Mouse (Mus musculus) spleen, postnatal 36 days (tissue): Measurements from ENCODE around the gene Cdc42se1.
"Not testable (repeated sequence)": the region's sequence is repeated elsewhere in the genome, so short reads cannot be mapped to it uniquely, and the experiment has no call there.

Experiments used
- DNase-seq, 2 experiments: peaks; one replicate each; pipeline ENCODE4 v3.0.0; 2022; ENCODE audit warnings: low spot score in 2 of 2, mixed read lengths in 1 of 2

Gene Cdc42se1

DNA sequence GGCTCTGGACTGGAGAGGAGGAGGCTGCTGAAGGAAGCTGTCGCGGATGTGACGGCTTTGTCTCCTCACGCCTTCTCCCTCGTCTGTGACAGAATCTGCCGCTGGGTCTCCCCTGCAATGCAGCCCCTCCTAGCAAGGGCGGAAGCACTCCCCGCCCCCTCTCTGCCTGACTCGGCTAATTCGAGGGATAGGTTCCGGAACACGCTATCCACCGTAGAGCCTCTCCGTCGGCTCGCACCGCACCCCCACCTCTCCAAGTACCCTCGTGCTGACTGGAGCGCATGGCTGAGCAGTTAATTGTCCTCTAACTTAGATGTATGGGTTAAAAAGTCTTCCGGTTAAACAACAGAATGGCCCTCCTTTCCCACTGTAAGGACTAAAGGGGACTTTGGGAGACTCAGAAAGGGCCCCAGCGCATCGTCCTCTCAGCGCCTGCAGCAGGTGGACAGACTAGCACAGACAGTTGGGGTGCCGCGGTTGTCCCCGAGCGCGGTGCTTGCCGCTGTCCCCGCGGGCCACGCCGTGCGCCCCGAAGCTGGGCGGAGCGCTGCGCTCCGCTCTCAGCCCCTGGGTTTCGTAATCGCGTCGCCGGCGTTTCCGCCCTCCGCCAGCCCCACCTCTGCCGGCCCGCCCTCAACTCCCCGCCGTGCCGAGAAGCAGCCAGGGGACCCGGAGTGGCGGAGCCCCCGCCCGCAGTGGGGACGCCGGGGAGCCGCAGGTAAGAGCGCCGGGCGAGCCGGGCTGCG lies at the start of gene Cdc42se1:
Gene Cdc42se1, plus strand, starts transcription at position 585 of the 746 bp plus-strand sequence.
- peak; percentile 90 to 92 for DNase-seq

DNA sequence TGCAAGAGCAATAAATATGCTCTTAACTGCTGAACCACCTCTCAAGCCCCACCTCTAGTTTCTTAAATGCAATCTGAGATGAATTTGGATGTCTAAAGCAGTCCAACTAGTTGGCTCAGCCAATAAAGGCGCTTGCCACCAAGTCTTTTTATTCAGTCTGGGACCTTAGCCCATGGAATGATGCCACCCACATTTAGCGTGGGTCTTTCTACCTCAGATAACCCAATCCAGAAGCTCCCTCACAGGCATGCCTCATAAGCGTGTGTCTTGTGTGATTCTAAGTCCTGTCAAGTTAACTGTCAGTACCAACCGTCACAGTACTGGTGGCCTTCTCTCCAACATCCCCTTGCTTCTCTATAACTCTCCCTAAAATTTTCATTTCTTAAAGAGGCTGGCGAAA lies 49.6 kb upstream of the Cdc42se1 start:
- DNase-seq, result no peak

DNA sequence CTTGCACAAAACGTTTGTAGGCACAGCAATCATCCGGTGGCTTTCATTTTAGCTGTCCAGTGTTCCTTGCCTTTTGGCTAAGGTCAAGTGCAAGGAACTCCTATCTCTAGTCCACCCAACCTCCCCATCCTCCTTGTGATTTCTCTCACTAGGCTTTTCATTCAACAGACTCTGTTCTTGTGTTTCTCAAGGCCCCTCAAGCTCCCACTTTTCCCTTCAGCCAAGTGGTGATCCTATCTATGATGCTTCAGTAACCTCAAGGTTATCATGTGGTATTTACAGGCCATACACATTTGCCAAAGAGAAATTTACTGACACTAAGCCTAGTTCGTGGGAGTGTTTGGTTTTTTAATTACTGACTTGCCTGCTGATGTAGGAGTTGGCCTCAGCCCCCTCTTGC lies 48.6 kb upstream of the Cdc42se1 start:
- DNase-seq, result no peak

DNA sequence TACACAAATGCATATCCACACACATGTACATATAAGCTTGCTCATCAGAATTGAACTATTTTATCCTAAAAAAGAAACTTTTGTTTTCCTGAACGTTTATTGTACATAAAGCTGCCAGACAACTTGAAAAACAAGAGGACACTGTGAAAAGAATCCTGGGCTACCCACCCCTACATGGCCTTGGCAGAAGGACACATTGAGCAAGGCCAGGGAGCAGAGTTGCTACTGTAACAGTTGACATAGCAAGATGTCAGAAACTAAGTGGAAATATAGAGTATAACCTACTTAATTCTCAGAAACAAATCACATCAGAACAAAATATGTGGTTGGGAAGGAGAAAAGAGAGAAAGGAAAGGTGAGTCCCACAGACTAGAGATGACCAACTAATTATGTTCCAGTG lies 46.7 kb upstream of the Cdc42se1 start:
- DNase-seq, result no peak

DNA sequence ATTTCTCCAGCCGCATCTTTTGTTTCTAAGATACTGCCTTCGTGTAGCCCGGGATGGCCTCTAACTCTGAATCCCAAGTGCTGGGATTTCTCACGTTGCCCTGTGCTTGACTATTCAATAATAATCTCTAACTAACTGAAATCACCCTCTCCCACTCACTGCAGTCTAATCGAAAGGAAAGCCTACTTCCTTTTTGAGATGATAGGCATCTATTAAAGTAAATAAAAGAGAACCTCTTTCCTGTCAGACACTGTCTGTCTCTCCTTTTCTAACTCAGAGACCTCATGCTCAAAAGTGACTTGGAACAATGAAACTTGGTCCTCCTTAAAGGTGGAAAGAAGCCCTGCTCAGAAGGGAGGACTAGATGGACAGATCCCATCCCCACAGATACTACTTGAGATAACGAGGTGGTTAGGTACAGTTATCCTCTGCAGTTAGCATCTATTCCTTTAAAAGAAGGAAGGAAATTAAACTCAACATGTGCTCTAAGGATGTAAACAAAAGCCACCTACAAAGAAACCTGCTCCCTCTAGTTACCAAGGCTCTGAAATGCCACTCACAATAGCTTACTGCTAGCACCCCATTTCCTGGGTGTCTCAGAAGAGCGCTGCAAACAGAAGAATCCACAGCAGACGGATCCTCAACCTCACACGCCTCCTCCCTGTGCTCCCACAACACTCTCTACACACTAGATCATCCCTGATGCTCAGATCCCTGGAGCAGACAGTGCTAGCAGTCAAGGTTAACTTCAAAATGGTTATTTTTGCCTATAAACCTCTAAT lies 43.5 kb upstream of the Cdc42se1 start:
- DNase-seq, result no peak

DNA sequence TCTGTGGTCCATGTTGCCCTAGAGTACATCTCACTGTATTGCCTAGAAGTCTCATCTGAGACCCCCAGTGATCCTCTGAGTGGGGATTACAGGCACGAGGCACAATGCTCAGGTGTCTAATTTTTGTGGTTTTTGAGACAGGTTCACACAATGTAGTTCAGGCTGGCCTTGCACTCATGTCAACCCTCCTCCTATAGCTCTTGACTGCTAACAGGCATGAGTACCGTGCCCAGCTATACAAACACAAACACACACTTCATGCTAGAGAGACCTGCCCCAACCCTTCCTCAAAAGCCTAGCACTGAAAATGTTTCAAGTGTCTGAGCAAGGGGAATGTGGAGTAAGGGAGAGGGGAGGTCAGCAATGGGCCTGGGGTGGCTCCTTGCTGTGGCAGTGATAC lies 42.4 kb upstream of the Cdc42se1 start:
- DNase-seq, result no peak

DNA sequence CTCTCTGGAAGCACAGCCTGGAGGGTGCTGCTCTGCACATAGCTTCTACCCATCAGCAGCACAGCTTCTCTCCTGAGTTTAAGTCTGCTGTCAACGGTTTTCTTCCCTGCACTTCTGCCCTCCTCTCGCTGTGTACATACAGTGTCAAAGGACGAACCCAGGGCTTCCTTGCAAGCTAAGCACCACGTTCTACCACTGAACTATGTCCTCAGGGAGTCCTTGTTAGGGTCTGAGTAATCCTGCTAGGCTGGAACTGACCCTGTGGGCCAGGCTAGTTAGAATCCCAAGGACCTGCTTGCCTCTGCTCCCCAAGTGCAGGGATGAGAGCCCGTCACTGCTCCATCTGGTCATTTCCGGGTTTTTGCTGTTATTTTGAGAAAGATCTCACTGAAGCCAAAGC lies 41.6 kb upstream of the Cdc42se1 start:
- no peak for DNase-seq

DNA sequence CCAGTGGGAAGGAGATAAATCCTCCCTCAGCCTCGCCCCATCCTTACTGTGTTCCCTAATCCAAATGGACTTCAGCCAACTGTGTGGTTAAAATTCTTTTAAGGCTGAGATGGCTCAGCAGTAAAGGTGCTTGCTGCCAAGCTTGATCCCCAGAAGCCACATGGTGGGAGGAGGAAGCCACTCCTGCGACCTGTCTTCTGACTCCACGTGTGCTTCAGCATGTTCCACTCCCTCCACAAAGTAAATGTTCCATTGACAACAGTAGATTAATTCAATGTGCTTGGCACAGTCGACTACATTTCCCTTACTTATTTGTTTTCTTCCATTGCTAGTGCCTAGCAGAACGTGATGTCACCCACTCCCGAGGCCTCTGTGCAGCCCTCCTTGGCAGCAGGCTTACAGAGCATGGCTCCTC lies 33.8 kb upstream of the Cdc42se1 start:
- no peak for DNase-seq

DNA sequence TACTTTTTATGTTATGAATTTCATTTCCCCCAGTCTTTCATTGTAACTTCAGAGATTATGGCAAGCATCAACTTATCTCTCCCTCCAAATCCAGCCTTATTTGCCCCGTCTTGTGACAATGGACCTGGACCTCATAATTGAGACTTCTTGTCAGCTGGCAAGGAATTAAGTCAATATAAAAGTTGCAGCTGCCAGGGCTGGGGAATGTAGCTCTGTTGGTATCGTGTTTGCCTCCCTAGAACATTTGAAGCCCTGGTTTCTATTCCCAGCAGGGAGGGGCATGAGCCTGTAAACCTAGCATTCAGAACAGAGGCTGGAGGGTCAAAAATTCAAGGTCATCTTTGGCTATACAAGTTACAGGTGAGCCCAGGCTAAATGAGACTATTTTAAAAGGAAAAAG lies 32.8 kb upstream of the Cdc42se1 start:
- DNase-seq, result no peak

DNA sequence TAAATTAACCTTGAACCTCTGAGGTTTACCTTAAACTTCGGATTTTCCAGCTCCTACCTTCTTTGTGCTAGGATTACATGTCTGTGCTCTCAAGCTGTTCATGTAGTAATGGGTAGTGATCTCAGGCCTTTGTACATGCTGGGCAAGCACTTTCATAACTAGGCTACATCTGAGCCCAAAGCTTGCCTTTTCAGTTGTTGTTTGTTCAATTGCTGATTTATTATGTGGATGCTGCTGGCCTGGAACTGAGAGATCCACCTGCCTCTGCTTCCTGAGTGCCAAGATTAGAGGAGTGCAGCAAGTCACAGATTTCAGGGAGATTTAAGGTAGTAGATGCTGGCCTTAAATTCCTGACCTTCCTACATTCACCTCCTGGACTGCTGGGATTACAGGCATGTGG lies 29.4 kb upstream of the Cdc42se1 start:
- no peak for DNase-seq

DNA sequence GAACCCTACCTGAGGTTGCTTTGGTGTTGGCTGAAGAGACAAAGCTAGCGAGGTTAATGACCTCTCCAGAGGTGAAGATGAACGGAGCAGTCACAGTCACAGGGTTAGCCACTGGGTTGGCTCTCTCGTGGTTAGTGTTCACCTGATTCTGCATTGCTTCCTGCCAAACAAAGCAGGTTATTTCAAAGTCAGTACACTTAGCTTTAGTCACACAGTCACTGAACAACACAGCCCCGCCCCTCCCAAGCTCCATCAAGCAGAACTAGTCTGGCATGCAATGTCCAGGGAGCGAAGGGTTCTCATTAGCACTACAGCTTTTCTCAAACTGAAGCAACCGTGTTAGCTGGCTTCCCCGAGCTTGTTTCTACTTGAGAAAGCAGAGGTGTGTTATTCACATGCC lies 28.4 kb upstream of the Cdc42se1 start:
- no peak for DNase-seq

DNA sequence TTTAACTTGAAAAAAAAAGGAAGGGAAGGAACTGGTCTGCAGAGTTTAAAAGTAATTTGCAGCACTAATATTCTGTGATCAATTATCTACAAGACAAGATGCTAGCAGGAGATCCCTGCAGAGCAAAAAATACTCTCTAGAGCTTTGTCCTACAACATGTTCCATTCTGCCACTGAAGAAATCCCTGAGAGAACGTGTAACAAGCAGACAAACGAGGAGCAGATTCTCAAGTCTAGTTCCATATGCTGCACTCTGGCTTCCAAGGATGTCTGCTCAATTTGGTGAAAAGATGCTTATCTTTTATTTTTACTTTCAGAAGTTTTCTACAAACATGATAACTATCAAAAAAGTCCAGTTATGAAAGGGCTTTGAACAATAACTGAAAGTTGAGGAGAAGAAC lies 28.0 kb upstream of the Cdc42se1 start:
- no peak for DNase-seq

DNA sequence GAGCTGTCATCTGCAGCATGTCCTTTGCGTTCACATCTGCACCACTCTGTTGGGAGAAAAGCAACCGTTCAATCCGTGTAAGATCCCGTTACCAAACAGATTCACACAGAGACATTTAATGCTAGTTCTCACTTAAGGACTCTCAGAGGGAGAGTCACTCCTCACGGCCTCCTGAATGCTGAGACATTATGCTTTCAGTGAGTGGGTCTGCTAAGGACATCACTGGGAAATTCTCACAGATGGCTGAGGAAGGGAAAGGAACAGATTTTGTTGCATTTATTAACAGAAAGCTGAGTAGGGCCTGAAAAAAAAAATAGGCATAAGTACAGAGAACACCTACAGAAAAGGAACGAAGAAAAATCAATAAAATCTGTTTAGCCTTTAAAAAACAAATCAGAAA lies 24.7 kb upstream of the Cdc42se1 start:
- no peak for DNase-seq

DNA sequence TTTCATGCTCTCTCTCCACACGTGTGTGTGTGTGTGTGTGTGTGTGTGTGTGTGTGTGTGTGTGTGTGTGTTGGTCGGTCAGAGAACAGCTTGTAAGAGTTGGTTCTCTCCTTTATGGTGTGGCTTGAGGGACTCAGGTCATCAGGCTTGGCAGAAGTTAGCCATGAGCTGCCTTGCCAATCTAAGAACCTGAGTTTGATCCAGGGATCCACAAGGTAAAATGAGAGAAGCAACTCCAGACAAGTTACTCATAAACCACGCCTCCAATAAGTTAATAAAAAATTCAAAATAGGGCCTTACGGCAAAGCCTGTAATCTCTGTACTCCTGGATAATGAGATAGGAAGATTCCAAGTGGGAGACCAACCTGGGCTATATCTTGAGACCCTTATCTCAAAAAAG lies 20.2 kb upstream of the Cdc42se1 start:
- no peak for DNase-seq

DNA sequence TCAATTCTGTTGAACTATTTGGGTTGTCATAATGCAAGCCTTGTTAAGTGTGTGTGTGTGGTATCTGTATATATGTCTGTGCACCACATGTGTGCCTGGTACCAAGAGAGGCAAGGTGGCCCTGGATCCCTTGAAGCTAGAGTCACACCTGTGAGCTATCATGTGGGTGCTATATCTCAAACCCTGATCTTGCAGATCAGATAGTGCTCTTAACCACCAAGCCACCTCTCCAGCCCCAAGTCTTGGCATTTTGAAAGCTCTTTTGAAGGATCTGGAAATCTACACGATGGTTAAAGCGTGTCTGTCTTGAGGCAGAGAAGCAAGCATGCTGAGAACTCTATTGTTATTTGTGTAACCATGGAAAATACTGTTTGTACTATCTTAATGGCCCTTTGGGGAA lies 17.9 kb upstream of the Cdc42se1 start:
- DNase-seq, result no peak

DNA sequence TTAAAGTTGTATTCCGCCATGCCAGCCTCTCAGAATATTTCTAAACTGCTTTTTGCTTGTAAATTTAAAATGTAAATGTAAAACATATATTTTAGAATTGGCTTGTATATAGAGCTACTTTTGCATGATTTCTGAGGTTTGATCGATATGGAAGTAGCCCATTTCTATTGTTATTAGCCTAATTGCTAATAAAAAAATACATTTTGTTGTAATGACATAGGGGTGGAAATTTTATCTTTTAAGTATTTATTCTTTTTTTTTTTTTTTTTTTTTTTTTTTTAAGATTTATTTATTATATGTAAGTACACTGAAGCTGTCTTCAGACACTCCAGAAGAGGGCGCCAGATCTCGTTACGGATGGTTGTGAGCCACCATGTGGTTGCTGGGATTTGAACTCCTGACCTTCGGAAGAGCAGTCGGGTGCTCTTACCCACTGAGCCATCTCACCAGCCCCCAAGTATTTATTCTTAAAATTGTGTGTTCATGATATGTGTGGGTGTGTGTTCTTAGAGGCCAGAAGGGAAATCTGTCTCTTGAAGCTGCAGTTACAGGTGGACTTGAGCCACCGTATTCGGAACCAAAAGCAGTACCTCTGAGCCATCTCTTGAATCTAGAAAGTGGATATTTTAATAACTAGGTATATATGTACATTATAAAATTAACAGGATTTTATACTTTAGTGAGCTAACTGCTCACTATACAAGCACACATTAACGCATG lies 15.5 kb upstream of the Cdc42se1 start:
- DNase-seq, result not testable (repeated sequence)

DNA sequence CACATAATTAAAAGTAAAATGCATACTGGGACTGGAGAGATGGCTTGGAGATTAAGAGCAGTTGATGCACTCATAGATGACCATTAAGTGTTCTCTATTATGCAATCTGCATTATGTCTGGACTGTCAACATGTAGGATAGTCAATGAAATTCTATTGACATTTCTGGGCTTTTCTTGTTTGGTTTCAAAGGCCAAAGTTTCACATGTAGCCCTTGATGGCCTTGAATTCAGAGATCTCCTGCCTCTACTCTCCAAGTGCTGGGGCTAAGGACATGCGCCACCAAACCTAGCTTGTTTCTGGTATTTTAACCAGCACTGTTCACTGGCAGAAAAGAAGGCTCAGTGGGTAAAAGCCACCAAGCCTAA lies 14.9 kb upstream of the Cdc42se1 start:
- DNase-seq, result no peak

DNA sequence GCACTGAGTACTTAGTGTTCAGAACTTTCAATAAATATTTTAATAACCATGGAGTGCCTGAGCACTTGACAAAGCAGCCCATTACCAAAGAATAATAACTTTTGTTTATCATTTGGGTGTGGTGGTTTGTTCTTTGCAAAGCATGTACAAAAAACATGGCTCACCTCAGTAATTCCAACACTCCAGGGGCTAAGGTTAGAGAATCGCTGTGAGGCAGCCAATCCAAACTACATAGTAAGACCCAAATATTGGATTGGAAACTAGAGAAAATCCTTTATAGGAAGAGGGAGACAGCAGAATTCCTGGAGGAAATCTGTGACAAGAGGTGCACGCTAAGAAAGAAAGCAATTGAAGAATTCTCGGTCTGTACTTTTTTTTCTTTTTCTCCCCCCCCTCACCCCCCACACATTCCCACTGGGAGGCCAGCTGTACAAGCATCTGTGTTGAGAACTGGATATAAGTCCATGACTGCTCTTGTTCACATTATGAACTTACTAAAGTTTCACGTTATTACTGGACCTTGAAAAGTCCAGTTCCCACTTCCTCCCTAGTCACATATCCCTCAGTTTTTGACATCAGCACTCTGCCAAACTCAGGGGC lies 11.8 kb upstream of the Cdc42se1 start:
- DNase-seq, result no peak

DNA sequence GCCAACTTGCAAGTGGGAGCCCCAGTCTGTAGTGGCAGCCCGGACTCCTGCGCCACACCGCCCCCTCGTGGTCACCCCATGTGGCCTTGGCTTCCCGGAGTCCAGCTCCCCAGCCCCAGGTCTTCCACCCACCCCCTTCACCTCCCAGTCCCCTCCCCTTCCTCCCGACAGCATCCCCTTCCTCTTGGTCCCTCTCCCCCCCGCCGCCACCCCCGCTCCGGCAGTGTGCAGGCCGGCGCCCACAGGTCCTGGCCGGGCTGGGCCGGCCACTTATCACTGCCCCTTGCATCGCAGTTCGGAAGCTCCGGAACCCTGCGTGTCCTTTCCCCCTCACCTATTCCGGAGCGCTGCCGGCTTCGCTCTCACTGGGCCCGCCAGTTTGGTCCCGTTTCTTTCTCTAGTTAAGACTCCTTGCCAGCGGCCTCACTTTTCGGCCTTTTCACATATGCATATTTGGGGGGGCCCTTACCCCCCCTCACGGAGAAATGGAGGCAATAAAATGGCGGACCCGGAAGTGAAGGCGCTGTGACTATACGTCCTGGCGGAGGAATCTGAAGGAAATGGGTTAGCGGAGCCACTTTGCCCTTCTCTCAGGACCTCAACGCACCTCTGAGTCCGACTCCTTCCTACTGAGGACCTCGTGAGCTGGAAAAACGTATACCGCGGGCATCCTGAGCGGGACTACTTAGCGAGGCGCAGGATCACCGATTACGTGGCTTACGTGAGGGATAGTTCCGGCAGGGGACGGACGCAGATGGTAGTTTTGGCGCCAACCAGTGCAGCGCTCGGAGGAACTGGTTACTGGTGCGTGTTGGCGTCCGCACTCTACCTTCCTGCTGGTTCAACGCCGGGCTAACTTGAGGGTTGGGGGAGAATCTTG lies 11.0 kb upstream of the Cdc42se1 start, which contains the start of gene Gabpb2:
Gene Gabpb2, minus strand, starts transcription at position 662 of the 880 bp plus-strand sequence.
- peak; percentile 94 for DNase-seq

DNA sequence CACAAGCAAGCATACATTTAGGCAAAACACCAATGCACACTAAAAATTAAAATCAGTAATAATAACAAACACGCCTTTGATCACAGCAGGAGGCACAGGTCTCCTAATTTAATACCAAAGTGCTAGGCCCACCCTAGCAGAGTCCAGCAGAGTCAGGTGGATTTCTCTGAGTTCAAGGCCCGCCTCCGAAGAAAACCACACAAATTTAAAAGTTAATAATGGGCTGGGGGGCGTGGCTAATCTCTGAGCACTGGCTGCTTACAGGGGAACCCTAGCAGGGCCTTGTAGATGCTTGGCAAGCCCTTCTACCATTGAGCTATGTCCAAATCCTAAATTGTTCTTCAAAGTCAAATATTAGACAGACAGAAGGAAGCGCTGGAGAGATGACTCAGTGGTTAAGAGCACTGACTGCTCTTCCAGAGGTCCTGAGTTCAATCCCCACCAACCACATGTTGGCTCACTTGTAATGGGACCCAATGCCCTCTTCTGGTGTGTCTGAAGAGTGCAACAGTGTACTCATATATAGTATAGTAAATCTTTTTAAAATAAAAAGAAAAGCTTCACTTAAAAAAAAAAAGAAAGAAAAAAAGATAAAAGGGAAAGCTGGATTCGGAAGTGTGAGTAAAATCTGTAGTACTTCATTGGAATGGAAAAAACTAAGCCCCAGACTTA lies 9.9 kb upstream of the Cdc42se1 start:
- peak; percentile 38 to 64 for DNase-seq

DNA sequence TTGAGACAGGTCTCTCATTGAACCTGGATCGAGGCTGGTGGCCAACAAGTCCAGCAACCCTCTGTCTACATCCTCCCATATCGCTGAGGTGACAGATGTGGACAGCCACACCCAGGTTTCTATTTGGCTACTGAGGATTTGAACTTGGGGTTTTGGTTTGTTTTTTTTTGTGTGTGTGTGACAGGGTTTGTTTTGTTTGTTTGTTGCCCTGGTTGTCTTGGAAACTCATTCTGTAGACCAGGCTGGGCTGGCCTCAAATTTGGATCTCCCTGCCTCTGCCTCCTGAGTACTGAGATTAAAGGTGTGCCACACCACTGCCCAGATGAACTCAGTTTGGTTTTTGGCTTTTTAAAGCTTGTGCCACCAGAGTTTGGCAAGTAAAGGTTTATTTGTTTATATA lies 5.5 kb upstream of the Cdc42se1 start:
- no peak for DNase-seq
